ENCODE assay signal across 7 mouse cellular contexts in genomic region chr16:29728769-29729481, GRCm38 (mm10).
A peak's percentile ranks its signal among the peaks of the same experiment; 100 is the strongest.
DNase-seq lines count a peak whose midpoint lies in the region; ATAC-seq and TF ChIP-seq lines count a peak whose summit lies in the region.

No protein-coding gene starts in this region.

- WGBS in kidney, adult 2 months = 23% methylated on average over 10 of the region's 10 CpGs
- WGBS in limb, embryonic 11.5 days = 17% methylated on average over 10 of the region's 10 CpGs
- 23% methylated on average over 10 of the region's 10 CpGs for WGBS in midbrain, postnatal 0 days

- H3K4me1 ChIP-seq in kidney, adult 2 months (ENCODE audit: control insufficient read depth, insufficient read depth, low read length) = no peaks in the 10 kb centered on the region
- H3K4me1 ChIP-seq in limb, embryonic 11.5 days (ENCODE audit: control insufficient read depth, insufficient read depth, low read length) = peaks cover 17% of the 10 kb centered on the region
- H3K4me1 ChIP-seq in midbrain, postnatal 0 days (ENCODE audit: insufficient read depth, low read length) = no peaks in the 10 kb centered on the region

- ATAC-seq in limb, embryonic 11.5 days (ENCODE audit: insufficient number of reproducible peaks, low FRiP score, low TSS enrichment, low read depth) = 0 out of 2 replicates have a peak, but pooled peaks have one; percentile 60
- ATAC-seq in midbrain, postnatal 0 days (ENCODE audit: low FRiP score) = peak; percentile 54; the same call in 1 of the 2 replicates

- H3K27ac ChIP-seq in kidney, adult 2 months (ENCODE audit: insufficient read depth, low read depth, low read length) = no peak overlapping the region
- H3K27ac ChIP-seq in limb, embryonic 11.5 days (replicated peaks; ENCODE audit: low read depth, low read length) = no peak overlapping the region
- no peak overlapping the region for H3K27ac ChIP-seq in midbrain, postnatal 0 days (ENCODE audit: low read depth, low read length)

- H3K36me3 ChIP-seq in kidney, adult 2 months (ENCODE audit: control insufficient read depth, insufficient read depth, low read length) = no peaks in the 10 kb centered on the region
- no peaks in the 10 kb centered on the region for H3K36me3 ChIP-seq in limb, embryonic 11.5 days (ENCODE audit: control insufficient read depth, insufficient read depth, low read length)
- no peaks in the 10 kb centered on the region for H3K36me3 ChIP-seq in midbrain, postnatal 0 days (ENCODE audit: insufficient read depth, low read length)

- TF ChIP-seq POLR2A in kidney, adult 2 months (IDR thresholded peaks at IDR 0.05; ENCODE audit: low read depth, low read length) = no peak

- H3K4me2 ChIP-seq in limb, embryonic 11.5 days (ENCODE audit: low read depth, severe bottlenecking) = no peak overlapping the region
- no peak overlapping the region for H3K4me2 ChIP-seq in midbrain, postnatal 0 days (ENCODE audit: low read depth, low read length, poor library complexity, severe bottlenecking)

- no peak overlapping the region for H3K9ac ChIP-seq in limb, embryonic 11.5 days (ENCODE audit: low read length)
- H3K9ac ChIP-seq in midbrain, postnatal 0 days (replicated peaks; ENCODE audit: low read length, poor library complexity, severe bottlenecking) = no peak overlapping the region

- peak; percentile 80 for TF ChIP-seq CTCF in kidney, adult 2 months (conservative IDR thresholded peaks at IDR 0.05; ENCODE audit: insufficient read depth, insufficient read length, low read depth, low read length)
- peak; percentile 91 for TF ChIP-seq CTCF in midbrain, postnatal 0 days (IDR thresholded peaks at IDR 0.05)

- no peak overlapping the region for H3K4me3 ChIP-seq in kidney, adult 2 months (ENCODE audit: insufficient read depth, low read depth, low read length)
- no peak overlapping the region for H3K4me3 ChIP-seq in limb, embryonic 11.5 days (ENCODE audit: low read depth, low read length)
- no peak overlapping the region for H3K4me3 ChIP-seq in midbrain, postnatal 0 days (ENCODE audit: low read depth, low read length)

- DNase-seq in adrenal gland, adult 2 months = peak; percentile 79
- peak; percentile 79 to 90 for DNase-seq in cerebellum, postnatal 4 days (ENCODE audit: low spot score in 2 of 2)
- DNase-seq in gastrocnemius, postnatal 10 days = peak; percentile 90
- peak; percentile 85 for DNase-seq in kidney, adult 2 months
- peak; percentile 92 for DNase-seq in limb, embryonic 11.5 days (ENCODE audit: low spot score)
- DNase-seq in midbrain, postnatal 0 days (ENCODE audit: low spot score) = peak; percentile 68
- DNase-seq in spleen, postnatal 36 days (ENCODE audit: low spot score in 2 of 2) = peak; percentile 60 to 65

- no peaks in the 10 kb centered on the region for H3K9me3 ChIP-seq in limb, embryonic 11.5 days (ENCODE audit: control insufficient read depth, low read length)
- H3K9me3 ChIP-seq in midbrain, postnatal 0 days (ENCODE audit: low read length) = no peaks in the 10 kb centered on the region

- H3K27me3 ChIP-seq in kidney, adult 2 months (replicated peaks; ENCODE audit: control insufficient read depth, insufficient read depth, low read length) = no peaks in the 10 kb centered on the region
- no peaks in the 10 kb centered on the region; the same call in 1 of the 2 replicates for H3K27me3 ChIP-seq in limb, embryonic 11.5 days (ENCODE audit: control insufficient read depth, insufficient read depth, low read length)
- peaks cover 75% of the 10 kb centered on the region for H3K27me3 ChIP-seq in midbrain, postnatal 0 days (ENCODE audit: insufficient read depth, low read length)
